9 mouse cellular contexts compared by ENCODE assay signal in genomic region chr3:107379422-107379821, GRCm38 (mm10). TPM values are rescaled to one million over a fixed set of nuclear protein-coding genes. Genes with fewer than 3 reads are reported as not detected.
DNase-seq lines count a peak whose midpoint lies in the region; ATAC-seq and TF ChIP-seq lines count a peak whose summit lies in the region.
"Had no signal": no experiment of that assay in that cellular context is flagged by ENCODE, and none has a peak within 500 bp of the region (broad histone marks: within the 10 kb centered on the region; RNA-seq: fewer than 3 reads in every experiment).

No protein-coding gene starts in this region.

- H3K27ac ChIP-seq in heart, adult 2 months: no peak overlapping the region
- H3K27ac ChIP-seq in layer of hippocampus, adult 2 months: no peak overlapping the region
- no peak overlapping the region for H3K27ac ChIP-seq in spleen, adult 2 months (ENCODE audit: insufficient read depth, low read length)

- intact Hi-C loops in heart, postnatal 25 days (cut with DNase I): loop anchor here (2.0 kb wide), 1 partner anchor 21 kb away; no protein-coding TSS in a partner anchor
- intact Hi-C loops in heart, adult 2 months (cut with DNase I): loop anchor here (2.0 kb wide), 1 partner anchor 21 kb away; no protein-coding TSS in a partner anchor

- no peaks in the 10 kb centered on the region; the same call in none of the 2 replicates for H3K4me1 ChIP-seq in heart, adult 2 months (ENCODE audit: control insufficient read depth, insufficient read depth, low read length)
- H3K4me1 ChIP-seq in spleen, adult 2 months (ENCODE audit: control insufficient read depth, insufficient read depth, insufficient read length): no peaks in the 10 kb centered on the region

- ATAC-seq in megakaryocyte-erythroid progenitor cell, adult 5-6 weeks (replicated peaks; ENCODE audit: low FRiP score, low TSS enrichment, poor library complexity, severe bottlenecking): peak; percentile 92

- no peaks in the 10 kb centered on the region for H3K27me3 ChIP-seq in heart, adult 2 months (ENCODE audit: control insufficient read depth, insufficient read depth, low read length)
- H3K27me3 ChIP-seq in spleen, adult 2 months (ENCODE audit: control insufficient read depth, insufficient read depth, low read length): no peaks in the 10 kb centered on the region

- H3K36me3 ChIP-seq in heart, adult 2 months (ENCODE audit: control insufficient read depth, insufficient read depth, low read length): no peaks in the 10 kb centered on the region
- H3K36me3 ChIP-seq in spleen, adult 2 months (ENCODE audit: control insufficient read depth, insufficient read depth, low read length): no peaks in the 10 kb centered on the region

- peak; percentile 87 for TF ChIP-seq CTCF in heart, adult 2 months (IDR thresholded peaks at IDR 0.05)
- TF ChIP-seq CTCF in layer of hippocampus, adult 2 months (conservative IDR thresholded peaks at IDR 0.05): peak; percentile 88
- TF ChIP-seq CTCF in spleen, adult 2 months (IDR thresholded peaks at IDR 0.05; ENCODE audit: extremely low read depth, insufficient read depth, insufficient read length, insufficient replicate concordance): peak; percentile 63; the same call in 1 of the 2 replicates

- H3K9ac ChIP-seq in heart, adult 2 months (ENCODE audit: low read depth, low read length): no peak overlapping the region

- 3% methylated on average over 4 of the region's 4 CpGs for WGBS in heart, adult 2 months
- 6% methylated on average over 4 of the region's 4 CpGs for WGBS in spleen, adult 2 months

- H3K79me2 ChIP-seq in heart, adult 2 months (replicated peaks; ENCODE audit: control insufficient read depth, insufficient read depth, low read length): no peaks in the 10 kb centered on the region

- TF ChIP-seq POLR2A in heart, adult 2 months (IDR thresholded peaks at IDR 0.05; ENCODE audit: insufficient read depth, low read depth, low read length): no peak
- no peak for TF ChIP-seq POLR2A in spleen, adult 2 months (IDR thresholded peaks at IDR 0.05; ENCODE audit: low read depth, low read length)

- peak; percentile 56 to 85 for DNase-seq in heart, adult 18-20 months
- DNase-seq in heart, postnatal 25 days (ENCODE audit: low spot score): no peak
- peak; percentile 24 for DNase-seq in adipocyte (ENCODE audit: low spot score)
- DNase-seq in cerebellum, postnatal 4 days (ENCODE audit: low spot score in 2 of 2): peak; percentile 50 to 70
- DNase-seq in heart, adult 2 months: peak; percentile 52 to 77
- DNase-seq in layer of hippocampus, adult 2 months (ENCODE audit: low spot score in 2 of 2): peak in 1 of 2 experiments; percentile 74
- DNase-seq in spleen, adult 2 months (ENCODE audit: low read depth in 1 of 2, low spot score in 2 of 2): peak; percentile 19 to 35

- TF ChIP-seq EP300 in heart, adult 2 months (IDR thresholded peaks at IDR 0.05; ENCODE audit: insufficient read depth, low read depth, low read length): 0 out of 2 replicates have a peak, but pooled peaks have one; percentile 33

- H3K4me3 ChIP-seq in heart, adult 2 months: no peak overlapping the region
- H3K4me3 ChIP-seq in layer of hippocampus, adult 2 months: no peak overlapping the region
- H3K4me3 ChIP-seq in spleen, adult 2 months (ENCODE audit: extremely low read depth, insufficient read depth, insufficient read length): no peak overlapping the region
- H3K4me3 ChIP-seq: megakaryocyte, embryonic 14.5 days had no signal

RNA-seq across cellular contexts. Expression of gene Rbm15, which starts 45.9 kb away (rescaled TPM):
- total RNA-seq in heart, adult 18-20 months (2021): 10 to 100 TPM; 21.7 to 24.6 TPM
- total RNA-seq in heart, postnatal 25 days (2021): 10 to 100 TPM; 20.5 to 23.7 TPM
- 10 to 100 TPM; 22.7 to 24.5 TPM for total RNA-seq in heart, adult 2 months (2021)
- polyA plus RNA-seq in heart, adult 2 months (2012; rRNA removed): 3.6 and 7.0 TPM in 2 replicates
- 10 to 100 TPM; 26.8 to 30.1 TPM for total RNA-seq in layer of hippocampus, adult 2 months (2021)
- 51.0 and 54.6 TPM in 2 replicates for total RNA-seq in megakaryocyte-erythroid progenitor cell, adult 5-6 weeks (2014; fragmentation: Nextera tagmentation)
- total RNA-seq in megakaryocyte-erythroid progenitor cell, adult 5-6 weeks (2017): 28.4 and 39.9 TPM in 2 replicates
- polyA plus RNA-seq in spleen, adult 2 months (2012; rRNA removed): 8.1 and 9.0 TPM in 2 replicates
